Comparison of ENCODE assay signal across 29 mouse cellular contexts in the genomic region with DNA sequence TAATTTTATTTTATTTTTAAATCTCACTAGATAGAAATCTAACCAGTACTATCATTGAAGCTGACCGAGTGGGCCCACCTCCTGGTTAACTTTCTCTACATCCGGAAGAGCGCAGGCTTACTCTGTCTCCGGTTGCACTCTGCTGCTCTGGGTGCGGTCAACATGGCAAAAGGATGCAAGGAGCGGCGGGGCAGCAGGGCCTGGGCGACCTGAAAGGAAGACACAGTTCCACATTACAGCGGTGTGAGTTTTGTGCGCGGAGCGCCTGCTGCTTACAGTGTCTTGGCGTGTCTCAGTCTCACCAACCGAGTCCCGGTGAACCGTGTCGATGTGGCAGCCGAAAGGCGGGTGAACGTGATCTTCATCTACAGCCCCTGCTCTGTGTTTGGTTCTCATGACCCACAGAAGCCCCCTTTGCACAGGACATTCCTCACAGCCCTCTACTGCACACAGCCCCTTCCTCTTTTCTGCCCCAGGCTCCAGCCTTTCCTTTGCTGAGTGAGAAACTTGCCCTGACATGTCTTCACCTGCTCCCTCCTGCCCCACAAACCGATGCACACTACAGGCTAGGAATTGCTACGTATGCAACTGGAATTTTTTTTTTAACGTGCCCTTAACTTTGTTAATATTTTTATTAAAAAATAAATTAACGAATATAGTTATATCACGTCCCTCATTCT. TPM values are rescaled to one million over a fixed set of nuclear protein-coding genes. Genes with fewer than 3 reads are reported as not detected.
DNase-seq lines count a peak whose midpoint lies in the region; ATAC-seq lines count a peak whose summit lies in the region.
"Had no signal": no experiment of that assay in that cellular context is flagged by ENCODE, and none has a peak within 500 bp of the region (broad histone marks: within the 10 kb centered on the region; RNA-seq: fewer than 3 reads in every experiment).

No protein-coding gene starts in this region.

- ATAC-seq in embryonic facial prominence, embryonic 12.5 days (ENCODE audit: insufficient number of reproducible peaks, insufficient read depth, low FRiP score, low TSS enrichment) = 0 out of 2 replicates have a peak, but pooled peaks have one; percentile 11
- ATAC-seq in kidney, embryonic 14.5 days (ENCODE audit: low FRiP score, low TSS enrichment) = no peak
- ATAC-seq in midbrain, embryonic 11.5 days (ENCODE audit: low FRiP score) = no peak
- ATAC-seq in midbrain, embryonic 16.5 days = no peak
- ATAC-seq: activated CD4-positive, CD25-positive, alpha-beta regulatory T cell, adult 4 months; forebrain, postnatal 0 days; midbrain, embryonic 13.5 days had no signal

- H3K27ac ChIP-seq in embryonic facial prominence, embryonic 12.5 days = no peak overlapping the region
- H3K27ac ChIP-seq in embryonic facial prominence, embryonic 10.5 days (replicated peaks) = no peak overlapping the region; the same call in 1 of the 2 replicates
- no peak overlapping the region for H3K27ac ChIP-seq in kidney, embryonic 14.5 days (ENCODE audit: low read depth, low read length)
- no peak overlapping the region for H3K27ac ChIP-seq in midbrain, embryonic 11.5 days (ENCODE audit: low read depth, low read length)
- H3K27ac ChIP-seq in midbrain, embryonic 16.5 days (ENCODE audit: low read length) = no peak overlapping the region
- H3K27ac ChIP-seq: embryonic facial prominence, embryonic 13.5 days; heart, embryonic 15.5 days; hindbrain, embryonic 13.5 days; limb, embryonic 10.5 days; liver, embryonic 13.5 days; lung, embryonic 15.5 days; macrophage; midbrain, embryonic 13.5 days had no signal

- no peak for DNase-seq in embryonic facial prominence, embryonic 10.5 days (ENCODE audit: low spot score)
- no peak for DNase-seq in kidney, postnatal 25 days
- peak; percentile 59 for DNase-seq in midbrain, embryonic 11.5 days (ENCODE audit: low spot score, missing footprints)
- DNase-seq in ZHBTc4 (ENCODE audit: low read depth, low spot score) = peak; percentile 86
- DNase-seq in lung, postnatal 36 days = no peak
- DNase-seq: adrenal gland, postnatal 10 days; cerebellum, adult 9-10 months; forebrain, postnatal 0 days; gastrocnemius, postnatal 36 days; layer of hippocampus, adult 9-11 months; liver, embryonic 13.5 days; right cerebral cortex, postnatal 25 days; thymus, adult 2 months had no signal

- WGBS in embryonic facial prominence, embryonic 12.5 days = 72% methylated on average over 25 of the region's 25 CpGs
- WGBS in embryonic facial prominence, embryonic 10.5 days = 78% methylated on average over 25 of the region's 25 CpGs
- 69% methylated on average over 25 of the region's 25 CpGs for WGBS in kidney, embryonic 14.5 days
- WGBS in midbrain, embryonic 11.5 days = 80% methylated on average over 25 of the region's 25 CpGs
- WGBS in midbrain, embryonic 16.5 days = 82% methylated on average over 25 of the region's 25 CpGs

- H3K4me1 ChIP-seq in embryonic facial prominence, embryonic 12.5 days = no peaks in the 10 kb centered on the region
- H3K4me1 ChIP-seq in embryonic facial prominence, embryonic 10.5 days = peaks cover 8% of the 10 kb centered on the region; the same call in 1 of the 2 replicates
- peaks cover 5% of the 10 kb centered on the region; the same call in 1 of the 2 replicates for H3K4me1 ChIP-seq in kidney, embryonic 14.5 days (ENCODE audit: control insufficient read depth, insufficient read depth, low read length)
- H3K4me1 ChIP-seq in midbrain, embryonic 11.5 days (ENCODE audit: control insufficient read depth, insufficient read depth, low read length) = no peaks in the 10 kb centered on the region
- no peaks in the 10 kb centered on the region for H3K4me1 ChIP-seq in midbrain, embryonic 16.5 days (ENCODE audit: control insufficient read depth, insufficient read depth, low read length)
- H3K4me1 ChIP-seq: embryonic facial prominence, embryonic 13.5 days; lung, embryonic 15.5 days; midbrain, embryonic 13.5 days had no signal

- no peak overlapping the region for H3K4me2 ChIP-seq in embryonic facial prominence, embryonic 12.5 days (replicated peaks)
- H3K4me2 ChIP-seq in kidney, embryonic 14.5 days (replicated peaks; ENCODE audit: low read depth, low read length) = no peak overlapping the region
- H3K4me2 ChIP-seq in midbrain, embryonic 11.5 days = no peak overlapping the region
- no peak overlapping the region for H3K4me2 ChIP-seq in midbrain, embryonic 16.5 days (ENCODE audit: low read length)
- H3K4me2 ChIP-seq: embryonic facial prominence, embryonic 13.5 days; heart, embryonic 15.5 days; hindbrain, embryonic 13.5 days; liver, embryonic 13.5 days; lung, embryonic 15.5 days; midbrain, embryonic 13.5 days had no signal

- no peaks in the 10 kb centered on the region for H3K9me3 ChIP-seq in embryonic facial prominence, embryonic 12.5 days
- no peaks in the 10 kb centered on the region for H3K9me3 ChIP-seq in embryonic facial prominence, embryonic 10.5 days
- H3K9me3 ChIP-seq in kidney, embryonic 14.5 days (ENCODE audit: control insufficient read depth, low read length) = no peaks in the 10 kb centered on the region
- no peaks in the 10 kb centered on the region for H3K9me3 ChIP-seq in midbrain, embryonic 11.5 days (ENCODE audit: control insufficient read depth, low read length)
- H3K9me3 ChIP-seq in midbrain, embryonic 16.5 days (replicated peaks; ENCODE audit: control insufficient read depth, low read length, poor library complexity, severe bottlenecking) = no peaks in the 10 kb centered on the region
- H3K9me3 ChIP-seq: embryonic facial prominence, embryonic 13.5 days; heart, embryonic 15.5 days; hindbrain, embryonic 13.5 days; limb, embryonic 10.5 days; liver, embryonic 13.5 days; lung, embryonic 15.5 days; midbrain, embryonic 13.5 days had no signal

- no peak overlapping the region for H3K9ac ChIP-seq in embryonic facial prominence, embryonic 12.5 days
- H3K9ac ChIP-seq in kidney, embryonic 14.5 days (ENCODE audit: low read depth, low read length) = 0 out of 2 replicates have a peak overlapping the region, but pooled peaks have one; percentile 20
- no peak overlapping the region for H3K9ac ChIP-seq in midbrain, embryonic 11.5 days (ENCODE audit: low read length)
- no peak overlapping the region for H3K9ac ChIP-seq in midbrain, embryonic 16.5 days (ENCODE audit: low read depth, low read length)
- H3K9ac ChIP-seq: embryonic facial prominence, embryonic 13.5 days; forebrain, postnatal 0 days; heart, embryonic 15.5 days; hindbrain, embryonic 13.5 days; liver, embryonic 13.5 days; midbrain, embryonic 13.5 days had no signal

- no peaks in the 10 kb centered on the region for H3K27me3 ChIP-seq in embryonic facial prominence, embryonic 12.5 days
- 0 out of 2 replicates have a peak, but pooled peaks cover 3% of the 10 kb centered on the region for H3K27me3 ChIP-seq in embryonic facial prominence, embryonic 10.5 days (replicated peaks; ENCODE audit: low read depth, poor library complexity, severe bottlenecking)
- H3K27me3 ChIP-seq in kidney, embryonic 14.5 days (ENCODE audit: control insufficient read depth, insufficient read depth, low read length) = no peaks in the 10 kb centered on the region
- H3K27me3 ChIP-seq in midbrain, embryonic 11.5 days (ENCODE audit: control insufficient read depth, insufficient read depth, low read length) = no peaks in the 10 kb centered on the region
- no peaks in the 10 kb centered on the region for H3K27me3 ChIP-seq in midbrain, embryonic 16.5 days (ENCODE audit: control insufficient read depth, insufficient read depth, low read depth, low read length)
- H3K27me3 ChIP-seq: embryonic facial prominence, embryonic 13.5 days; heart, embryonic 15.5 days; hindbrain, embryonic 13.5 days; liver, embryonic 13.5 days; lung, embryonic 15.5 days; midbrain, embryonic 13.5 days had no signal

- H3K4me3 ChIP-seq in embryonic facial prominence, embryonic 12.5 days = no peak overlapping the region
- H3K4me3 ChIP-seq in embryonic facial prominence, embryonic 10.5 days = no peak overlapping the region
- H3K4me3 ChIP-seq in kidney, embryonic 14.5 days (ENCODE audit: low read length) = no peak overlapping the region
- no peak overlapping the region for H3K4me3 ChIP-seq in midbrain, embryonic 11.5 days (ENCODE audit: low read depth, low read length)
- no peak overlapping the region for H3K4me3 ChIP-seq in midbrain, embryonic 16.5 days (ENCODE audit: low read depth, low read length)
- H3K4me3 ChIP-seq: embryonic facial prominence, embryonic 13.5 days; heart, embryonic 15.5 days; hindbrain, embryonic 13.5 days; limb, embryonic 10.5 days; liver, embryonic 13.5 days; lung, embryonic 15.5 days; midbrain, embryonic 13.5 days; myocyte had no signal

- no peaks in the 10 kb centered on the region for H3K36me3 ChIP-seq in embryonic facial prominence, embryonic 12.5 days
- no peaks in the 10 kb centered on the region for H3K36me3 ChIP-seq in embryonic facial prominence, embryonic 10.5 days (replicated peaks)
- H3K36me3 ChIP-seq in kidney, embryonic 14.5 days (ENCODE audit: control insufficient read depth, insufficient read depth, low read length) = no peaks in the 10 kb centered on the region
- H3K36me3 ChIP-seq in midbrain, embryonic 11.5 days (ENCODE audit: control insufficient read depth, insufficient read depth, low read length) = no peaks in the 10 kb centered on the region
- no peaks in the 10 kb centered on the region for H3K36me3 ChIP-seq in midbrain, embryonic 16.5 days (ENCODE audit: control insufficient read depth, insufficient read depth, low read length)
- H3K36me3 ChIP-seq: embryonic facial prominence, embryonic 13.5 days; heart, embryonic 15.5 days; hindbrain, embryonic 13.5 days; limb, embryonic 10.5 days; liver, embryonic 13.5 days; lung, embryonic 15.5 days; midbrain, embryonic 13.5 days had no signal

RNA-seq across cellular contexts. Expression of gene Cryga, which starts 6.7 kb away (rescaled TPM):
- 33.2 and 41.0 TPM in 2 replicates for polyA plus RNA-seq in embryonic facial prominence, embryonic 12.5 days (2016; fragmentation: Nextera tagmentation; extraction: Ambion mirVana)
- not detected in 2 replicates for polyA plus RNA-seq in embryonic facial prominence, embryonic 10.5 days (2016; fragmentation: Nextera tagmentation; extraction: Ambion mirVana)
- polyA plus RNA-seq in kidney, embryonic 14.5 days (2014; fragmentation: Nextera tagmentation; extraction: Ambion mirVana) = not detected in 2 replicates
- not detected in 2 replicates for polyA plus RNA-seq in midbrain, embryonic 11.5 days (2014; fragmentation: Nextera tagmentation; extraction: Ambion mirVana)
- polyA plus RNA-seq in midbrain, embryonic 16.5 days (2015; fragmentation: Nextera tagmentation; extraction: Ambion mirVana) = not detected in 2 replicates
- polyA plus RNA-seq: activated CD4-positive, CD25-positive, alpha-beta regulatory T cell, adult 4 months; embryonic facial prominence, embryonic 13.5 days; heart, embryonic 15.5 days; hindbrain, embryonic 13.5 days; intestine, embryonic 14.5 days; limb, embryonic 10.5 days; liver, embryonic 13.5 days; lung, embryonic 15.5 days; macrophage; midbrain, embryonic 13.5 days; myocyte; spleen, adult 2 months; stomach, embryonic 14.5 days had no signal

RNA-seq across cellular contexts. Expression of gene Gm28845, which starts 9.5 kb away (rescaled TPM):
- polyA plus RNA-seq in embryonic facial prominence, embryonic 12.5 days (2016; fragmentation: Nextera tagmentation; extraction: Ambion mirVana) = not detected in 2 replicates
- polyA plus RNA-seq in embryonic facial prominence, embryonic 10.5 days (2016; fragmentation: Nextera tagmentation; extraction: Ambion mirVana) = not detected in 2 replicates
- not detected in 2 replicates for polyA plus RNA-seq in kidney, embryonic 14.5 days (2014; fragmentation: Nextera tagmentation; extraction: Ambion mirVana)
- not detected in 2 replicates for polyA plus RNA-seq in midbrain, embryonic 11.5 days (2014; fragmentation: Nextera tagmentation; extraction: Ambion mirVana)
- not detected in 2 replicates for polyA plus RNA-seq in midbrain, embryonic 16.5 days (2015; fragmentation: Nextera tagmentation; extraction: Ambion mirVana)
- polyA plus RNA-seq: activated CD4-positive, CD25-positive, alpha-beta regulatory T cell, adult 4 months; embryonic facial prominence, embryonic 13.5 days; forebrain, postnatal 0 days; heart, embryonic 15.5 days; hindbrain, embryonic 13.5 days; intestine, embryonic 14.5 days; limb, embryonic 10.5 days; liver, embryonic 13.5 days; lung, embryonic 15.5 days; macrophage; midbrain, embryonic 13.5 days; myocyte; spleen, adult 2 months; stomach, embryonic 14.5 days; thymus, adult 2 months had no signal

RNA-seq across cellular contexts. Expression of gene D630023F18Rik, which starts 13.1 kb away (rescaled TPM):
- 0.19 and 0.42 TPM in 2 replicates for polyA plus RNA-seq in embryonic facial prominence, embryonic 12.5 days (2016; fragmentation: Nextera tagmentation; extraction: Ambion mirVana)
- polyA plus RNA-seq in embryonic facial prominence, embryonic 10.5 days (2016; fragmentation: Nextera tagmentation; extraction: Ambion mirVana) = 0.50 and 0.56 TPM in 2 replicates
- 0.36 and 1.1 TPM in 2 replicates for polyA plus RNA-seq in kidney, embryonic 14.5 days (2014; fragmentation: Nextera tagmentation; extraction: Ambion mirVana)
- 0.22 TPM in 1 of 2 replicates, not detected in the other for polyA plus RNA-seq in midbrain, embryonic 11.5 days (2014; fragmentation: Nextera tagmentation; extraction: Ambion mirVana)
- 1.6 and 3.1 TPM in 2 replicates for polyA plus RNA-seq in midbrain, embryonic 16.5 days (2015; fragmentation: Nextera tagmentation; extraction: Ambion mirVana)
- polyA plus RNA-seq: activated CD4-positive, CD25-positive, alpha-beta regulatory T cell, adult 4 months; myocyte; spleen, adult 2 months had no signal

RNA-seq across cellular contexts. Expression of gene Crygb, which starts 27.8 kb away (rescaled TPM):
- polyA plus RNA-seq in embryonic facial prominence, embryonic 12.5 days (2016; fragmentation: Nextera tagmentation; extraction: Ambion mirVana) = 5.9 and 6.7 TPM in 2 replicates
- not detected in 2 replicates for polyA plus RNA-seq in embryonic facial prominence, embryonic 10.5 days (2016; fragmentation: Nextera tagmentation; extraction: Ambion mirVana)
- polyA plus RNA-seq in kidney, embryonic 14.5 days (2014; fragmentation: Nextera tagmentation; extraction: Ambion mirVana) = not detected in 2 replicates
- polyA plus RNA-seq in midbrain, embryonic 11.5 days (2014; fragmentation: Nextera tagmentation; extraction: Ambion mirVana) = not detected in 2 replicates
- polyA plus RNA-seq in midbrain, embryonic 16.5 days (2015; fragmentation: Nextera tagmentation; extraction: Ambion mirVana) = not detected in 2 replicates
- polyA plus RNA-seq: activated CD4-positive, CD25-positive, alpha-beta regulatory T cell, adult 4 months; cortical plate, adult 2 months; hindbrain, embryonic 13.5 days; intestine, embryonic 14.5 days; limb, embryonic 10.5 days; liver, embryonic 13.5 days; lung, embryonic 15.5 days; macrophage; myocyte; spleen, adult 2 months; thymus, adult 2 months had no signal

RNA-seq across cellular contexts. Expression of gene Crygc, which starts 36.4 kb away (rescaled TPM):
- 6.9 and 15.0 TPM in 2 replicates for polyA plus RNA-seq in embryonic facial prominence, embryonic 12.5 days (2016; fragmentation: Nextera tagmentation; extraction: Ambion mirVana)
- not detected in 2 replicates for polyA plus RNA-seq in embryonic facial prominence, embryonic 10.5 days (2016; fragmentation: Nextera tagmentation; extraction: Ambion mirVana)
- not detected in 2 replicates for polyA plus RNA-seq in kidney, embryonic 14.5 days (2014; fragmentation: Nextera tagmentation; extraction: Ambion mirVana)
- polyA plus RNA-seq in midbrain, embryonic 11.5 days (2014; fragmentation: Nextera tagmentation; extraction: Ambion mirVana) = 0.39 TPM in 1 of 2 replicates, not detected in the other
- not detected in 2 replicates for polyA plus RNA-seq in midbrain, embryonic 16.5 days (2015; fragmentation: Nextera tagmentation; extraction: Ambion mirVana)
- polyA plus RNA-seq: activated CD4-positive, CD25-positive, alpha-beta regulatory T cell, adult 4 months; cortical plate, adult 2 months; embryonic facial prominence, embryonic 13.5 days; forebrain, postnatal 0 days; heart, embryonic 15.5 days; hindbrain, embryonic 13.5 days; intestine, embryonic 14.5 days; limb, embryonic 10.5 days; liver, embryonic 13.5 days; lung, embryonic 15.5 days; macrophage; midbrain, embryonic 13.5 days; myocyte; spleen, adult 2 months; stomach, embryonic 14.5 days had no signal

Comparison
In these comparisons a context has a peak if more than half of its experiments do, and no peak if none do; other contexts are left out.
1. RNA of gene Cryga, which starts 6.7 kb away (polyA plus RNA-seq): 33.2 to 41.0 TPM in embryonic facial prominence, embryonic 12.5 days; not detected in embryonic facial prominence, embryonic 10.5 days, not detected in kidney, embryonic 14.5 days, not detected in midbrain, embryonic 11.5 days and not detected in midbrain, embryonic 16.5 days; every median in the first group is over 10 times any median in the second.
2. DNase-seq: peak in midbrain, embryonic 11.5 days (single experiment) and ZHBTc4 (single experiment); none in embryonic facial prominence, embryonic 10.5 days (single experiment), kidney, postnatal 25 days (0 of 2) and lung, postnatal 36 days (single experiment).